Mouse (Mus musculus) heart, postnatal 0 days (tissue): ENCODE measurements around the gene Gm49661. TPM values are rescaled to one million over a fixed set of nuclear protein-coding genes. Genes with fewer than 3 reads are reported as not detected.
A peak's percentile ranks its signal among the peaks of the same experiment; 100 is the strongest.

Experiments used
- ATAC-seq: fragments of 200-750 bp; cut with Nextera tagmentation; 2 replicates; pipeline ENCODE4 v1.8.0; 2017; ENCODE audit warnings: low read depth, moderate number of reproducible peaks, moderate library complexity; ENCODE audit not compliant: insufficient read depth
- DNase-seq: peaks from one replicate; pipeline ENCODE4 v3.0.0-alpha.2; 2016; ENCODE audit warnings: low spot score
- H3K27ac ChIP-seq: fragments of 300-500 bp; sonication (generic); 2 replicates; pipeline ENCODE4 v1.5.1; 2014; ENCODE audit warnings: low read depth, mild to moderate bottlenecking
- H3K27me3 ChIP-seq: fragments of 300-500 bp; sonication (generic); 2 replicates; pipeline ENCODE4 v1.6.1; 2014; ENCODE audit warnings: low read length, mixed read lengths; ENCODE audit not compliant: control insufficient read depth, insufficient read depth
- H3K36me3 ChIP-seq: fragments of 300-500 bp; sonication (generic); replicated peaks from 2 replicates; pipeline ENCODE4 v1.6.1; 2014; ENCODE audit warnings: low read length, mixed read lengths; ENCODE audit not compliant: control insufficient read depth, insufficient read depth
- H3K4me1 ChIP-seq: fragments of 300-500 bp; sonication (generic); 2 replicates; pipeline ENCODE4 v1.6.1; 2014; ENCODE audit warnings: antibody characterized with exemption; ENCODE audit not compliant: control insufficient read depth, insufficient read depth
- H3K4me2 ChIP-seq: fragments of 300-500 bp; sonication (generic); 2 replicates; pipeline ENCODE4 v1.6.1; 2014; ENCODE audit warnings: low read depth, mild to moderate bottlenecking, low read length, moderate library complexity
- H3K4me3 ChIP-seq: fragments of 300-500 bp; sonication (generic); 2 replicates; pipeline ENCODE4 v1.5.1; 2014; ENCODE audit warnings: low read depth, low read length
- H3K9ac ChIP-seq: fragments of 300-500 bp; sonication (generic); replicated peaks from 2 replicates; pipeline ENCODE4 v1.6.1; 2014; ENCODE audit warnings: low read depth, low read length, mixed read lengths
- H3K9me3 ChIP-seq: fragments of 300-500 bp; sonication (generic); replicated peaks from 2 replicates; pipeline ENCODE4 v1.6.1; 2016; ENCODE audit warnings: low read length; ENCODE audit not compliant: control insufficient read depth
- CTCF ChIP-seq: IDR thresholded peaks from 2 replicates; pipeline ENCODE4 v1.5.1; 2016; ENCODE audit warnings: antibody characterized with exemption, control low read depth, low read depth
- EP300 ChIP-seq: IDR thresholded peaks from 2 replicates; pipeline ENCODE4 v1.6.1; 2016; ENCODE audit warnings: antibody characterized with exemption, low read depth
- WGBS: fragments of 180-500 bp; shearing (Covaris S2); extraction: QIAGEN DNeasy Blood & Tissue Kit; methylation state at CpG from one replicate; pipeline ENCODE4 v1.1.7; 2014; 5-methylcytosine and 5-hydroxymethylcytosine counted together
- polyA plus RNA-seq: library from polyadenylated mRNA; unstranded; fragments of >200 nt; fragmentation: Nextera tagmentation; extraction: Ambion mirVana; gene quantifications from 2 replicates; pipeline ENCODE4 v1.2.1, GENCODE M21; 2015
- total RNA-seq: library from RNA; depleted of rRNA; stranded (reverse); fragments of >200 nt; gene quantifications from 2 replicates; pipeline ENCODE4 v1.2.3, GENCODE M21; 2014; ENCODE audit warnings: low replicate concordance

Gm49661 gene
- total and polyA plus RNA-seq, 2 experiments from 2014 or later: not detected

- H3K4me1 ChIP-seq: peaks cover 16% of the 10 kb centered on the region
- DNase-seq (peak; percentile 76), ATAC-seq (peak; percentile 13; the same call in 1 of the 2 replicates)
- H3K9ac ChIP-seq: no peak overlapping the region
- H3K4me3 ChIP-seq: no peak overlapping the region
- WGBS: 45% methylated on average over 4 of the region's 4 CpGs
- peak overlapping the region; percentile 43; the same call in 1 of the 2 replicates for H3K27ac ChIP-seq
- peak; percentile 95 for TF ChIP-seq CTCF
- TF ChIP-seq EP300: no peak
- no peaks in the 10 kb centered on the region for H3K27me3 ChIP-seq
- H3K9me3 ChIP-seq: no peaks in the 10 kb centered on the region
- no peak overlapping the region for H3K4me2 ChIP-seq
- H3K36me3 ChIP-seq: peaks cover 30% of the 10 kb centered on the region
Measured at GRCm38 (mm10) chr8:84973803-84974542, 4.7 kb upstream of the Gm49661 start.

GRCm38 (mm10) chr8:84973079-84973478 lies 3.8 kb upstream of the Gm49661 start:
- DNase-seq (no peak), ATAC-seq (no peak)
- Histone ChIP-seq H3K27me3 (no peaks in the 10 kb centered on the region), H3K9me3 (no peaks in the 10 kb centered on the region), H3K36me3 (peaks cover 30% of the 10 kb centered on the region), H3K27ac (peak overlapping the region; percentile 39; the same call in 1 of the 2 replicates), H3K4me3 (no peak overlapping the region), H3K4me2 (no peak overlapping the region), H3K4me1 (peaks cover 19% of the 10 kb centered on the region), H3K9ac (no peak overlapping the region)
- WGBS: 88% methylated on average over 1 of the region's 1 CpGs
- TF ChIP-seq EP300 (no peak), CTCF (no peak)

GRCm38 (mm10) chr8:84970913-84971312 lies 1.7 kb upstream of the Gm49661 start:
- TF ChIP-seq CTCF (no peak), EP300 (no peak)
- peak overlapping the region; percentile 77 for H3K4me2 ChIP-seq
- no peaks in the 10 kb centered on the region for H3K27me3 ChIP-seq
- peak overlapping the region; percentile 84; the same call in 1 of the 2 replicates for H3K9ac ChIP-seq
- no peak overlapping the region for H3K4me3 ChIP-seq
- no peak for ATAC-seq
- H3K9me3 ChIP-seq: no peaks in the 10 kb centered on the region
- DNase-seq: no peak
- WGBS: 43% methylated on average over 5 of the region's 5 CpGs
- H3K27ac ChIP-seq: no peak overlapping the region
- peaks cover 25% of the 10 kb centered on the region for H3K4me1 ChIP-seq
- H3K36me3 ChIP-seq: peaks cover 30% of the 10 kb centered on the region

GRCm38 (mm10) chr8:84970135-84970790 lies 1.0 kb upstream of the Gm49661 start:
- Histone ChIP-seq H3K4me2 (peak overlapping the region; percentile 77), H3K27ac (peak overlapping the region; percentile 83), H3K9ac (peak overlapping the region; percentile 84), H3K4me3 (peak overlapping the region; percentile 68), H3K27me3 (no peaks in the 10 kb centered on the region), H3K36me3 (peaks cover 30% of the 10 kb centered on the region), H3K4me1 (peaks cover 26% of the 10 kb centered on the region), H3K9me3 (no peaks in the 10 kb centered on the region)
- 9% methylated on average over 21 of the region's 21 CpGs for WGBS
- DNase-seq (no peak), ATAC-seq (no peak)
- TF ChIP-seq EP300: 0 out of 2 replicates have a peak, but pooled peaks have one; percentile 4
- no peak for TF ChIP-seq CTCF

GRCm38 (mm10) chr8:84968650-84969049 lies 583 bp downstream of the Gm49661 start:
- no peak for TF ChIP-seq EP300
- no peak for TF ChIP-seq CTCF
- peaks cover 26% of the 10 kb centered on the region for H3K36me3 ChIP-seq
- H3K4me2 ChIP-seq: peak overlapping the region; percentile 77
- H3K4me1 ChIP-seq: peaks cover 30% of the 10 kb centered on the region
- ATAC-seq: no peak
- DNase-seq: peak; percentile 33
- peak overlapping the region; percentile 83 for H3K27ac ChIP-seq
- H3K9me3 ChIP-seq: no peaks in the 10 kb centered on the region
- H3K27me3 ChIP-seq: no peaks in the 10 kb centered on the region
- peak overlapping the region; percentile 68 for H3K4me3 ChIP-seq
- peak overlapping the region; percentile 84 for H3K9ac ChIP-seq
- WGBS: 17% methylated on average over 2 of the region's 2 CpGs
